Mouse (Mus musculus): ENCODE measurements at regions not wholly inside any gene's neighbourhood (a gene's known extent, or its start where the extent isn't known, plus 50 kb on each side); places are given as distances from the start of the nearest gene placed in this dataset.

DNA sequence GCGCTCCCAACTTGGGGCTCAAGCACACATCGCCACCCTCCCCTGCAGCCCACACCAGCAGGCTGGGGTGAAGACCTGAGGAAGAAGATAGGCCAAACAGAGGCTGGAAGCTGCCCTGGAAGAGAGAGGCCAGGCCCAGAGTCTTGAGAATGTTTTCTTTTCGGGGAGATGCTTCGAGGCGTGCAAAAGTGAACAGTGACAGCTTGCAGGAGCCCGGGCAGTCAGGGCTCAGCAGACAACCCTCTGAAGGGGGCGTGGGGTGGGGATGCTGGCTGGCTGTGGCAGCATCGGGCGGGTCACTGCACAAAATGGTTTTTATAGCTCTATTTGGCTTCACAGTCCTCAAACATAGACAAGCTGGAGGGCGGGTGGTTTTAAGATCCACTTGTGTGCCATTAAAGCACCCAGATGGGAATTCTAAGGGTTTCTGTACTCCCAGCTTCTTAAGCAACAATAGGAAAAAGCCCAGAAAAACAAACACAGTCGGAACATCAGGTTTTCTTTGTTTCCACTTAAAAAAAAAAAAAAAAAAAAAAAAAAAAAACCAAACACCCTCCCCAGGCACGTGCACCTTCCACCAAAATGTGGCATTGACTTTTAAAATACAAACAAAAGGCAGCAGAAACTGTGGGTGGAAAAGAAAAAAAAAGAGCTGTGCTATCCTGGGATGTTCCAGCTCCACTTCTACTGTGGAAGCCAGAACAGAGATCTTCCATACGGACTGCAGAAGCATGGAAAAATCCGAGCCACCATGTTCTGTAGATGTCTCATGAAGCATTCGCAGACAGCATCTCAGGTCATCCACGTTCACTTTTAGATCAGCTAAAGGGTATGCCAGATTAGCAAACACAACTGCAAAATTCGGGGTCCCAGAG, 123.5 kb downstream of the Ly86 start:
- ATAC-seq (ENCODE audit: extremely low read depth, insufficient number of reproducible peaks, low FRiP score, low TSS enrichment), result no peak
- Histone ChIP-seq H3K27me3 (replicated peaks) (no peaks in the 10 kb centered on the region), H3K36me3 (no peaks in the 10 kb centered on the region), H3K9me3 (no peaks in the 10 kb centered on the region), H3K4me3 (no peak overlapping the region), H3K27ac (replicated peaks) (peak overlapping the region; percentile 58), H3K4me1 (peaks cover 33% of the 10 kb centered on the region), H3K4me2 (peak overlapping the region; percentile 52), H3K9ac (peak overlapping the region; percentile 61)
- WGBS, result 47% methylated on average over 17 of the region's 17 CpGs

DNA sequence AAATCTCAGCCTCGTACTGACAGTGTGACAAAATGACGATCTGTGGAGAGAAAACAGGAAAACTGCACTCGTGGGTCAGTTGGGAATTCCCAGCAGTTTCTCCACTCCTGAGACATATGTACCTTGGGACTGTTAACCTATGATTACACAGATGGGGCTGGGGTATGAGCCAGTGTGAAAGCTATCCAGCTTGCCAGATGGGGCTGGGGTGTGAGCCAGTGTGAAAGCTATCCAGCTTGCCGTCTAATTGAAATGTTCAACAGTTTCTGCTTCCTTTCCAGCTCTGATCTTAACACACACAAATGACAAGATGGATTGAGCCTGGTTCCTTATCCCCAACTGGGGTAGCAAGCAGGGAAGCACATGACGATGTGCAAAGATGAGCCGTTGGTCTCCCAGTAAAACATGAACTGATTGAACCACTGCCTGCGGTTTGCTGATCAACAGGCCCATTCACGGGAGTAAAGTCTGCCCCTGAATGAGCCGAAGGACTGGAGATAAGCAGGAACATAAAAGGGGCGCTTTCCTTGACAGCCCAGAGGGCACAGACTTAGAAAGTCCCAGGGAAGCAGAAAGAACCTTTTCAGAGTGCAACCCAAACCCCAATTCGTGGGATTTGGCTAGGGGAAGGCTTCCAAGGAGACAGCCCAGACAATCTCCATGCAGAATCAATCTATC, 125.4 kb downstream of the Ly86 start:
- no peaks in the 10 kb centered on the region for H3K36me3 ChIP-seq
- WGBS, result 31% methylated on average over 11 of the region's 11 CpGs
- H3K4me1 ChIP-seq, result peaks cover 34% of the 10 kb centered on the region
- no peak overlapping the region for H3K27ac ChIP-seq (replicated peaks)
- H3K4me3 ChIP-seq, result no peak overlapping the region
- no peaks in the 10 kb centered on the region for H3K9me3 ChIP-seq
- no peaks in the 10 kb centered on the region for H3K27me3 ChIP-seq (replicated peaks)
- no peak overlapping the region for H3K4me2 ChIP-seq
- H3K9ac ChIP-seq, result no peak overlapping the region
- no peak for ATAC-seq (ENCODE audit: extremely low read depth, insufficient number of reproducible peaks, low FRiP score, low TSS enrichment)

DNA sequence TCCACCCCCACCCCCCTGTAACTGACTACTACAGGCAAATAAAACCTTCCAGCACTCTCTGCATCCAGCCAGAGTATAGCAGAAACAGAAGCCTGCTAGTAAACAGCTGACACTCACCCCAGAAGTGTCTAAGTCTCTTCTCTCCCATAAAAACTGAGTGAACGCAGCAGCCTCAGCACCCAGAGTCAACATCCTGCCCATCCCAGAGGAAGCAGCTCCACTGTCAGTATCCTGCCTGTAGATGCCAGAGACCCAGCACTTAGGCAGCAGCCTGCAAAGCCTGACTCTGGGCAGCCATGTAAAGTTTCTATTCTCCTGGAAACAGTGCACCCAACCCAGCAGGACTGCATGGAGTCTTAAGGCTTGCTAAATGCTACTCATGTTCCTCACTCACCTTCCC, 128.4 kb downstream of the Ly86 start:
- Histone ChIP-seq H3K4me1 (peaks cover 49% of the 10 kb centered on the region), H3K9me3 (no peaks in the 10 kb centered on the region), H3K27me3 (replicated peaks) (no peaks in the 10 kb centered on the region), H3K4me3 (no peak overlapping the region), H3K9ac (no peak overlapping the region), H3K27ac (replicated peaks) (no peak overlapping the region), H3K4me2 (no peak overlapping the region), H3K36me3 (no peaks in the 10 kb centered on the region)
- 64% methylated on average over 1 of the region's 1 CpGs for WGBS
- ATAC-seq (ENCODE audit: extremely low read depth, insufficient number of reproducible peaks, low FRiP score, low TSS enrichment), result no peak

DNA sequence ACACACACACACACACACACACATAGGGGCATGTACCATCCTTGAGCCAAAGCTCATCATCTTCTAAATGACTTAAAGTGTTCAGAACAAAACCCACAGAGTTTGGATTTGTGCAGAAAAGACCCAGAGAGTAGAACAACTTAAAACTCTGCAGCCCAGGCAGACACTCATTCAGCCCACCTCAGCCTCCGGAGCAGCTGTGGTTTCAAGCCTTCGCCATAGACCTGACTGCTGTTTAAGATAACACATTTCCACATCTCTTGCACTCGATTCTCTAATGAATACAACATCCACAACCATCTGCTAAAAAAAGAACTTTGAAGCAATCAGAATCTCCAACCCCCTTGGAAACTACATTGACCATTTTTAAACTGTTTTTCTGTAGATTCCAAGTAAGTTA, 130.8 kb downstream of the Ly86 start:
- 32% methylated on average over 3 of the region's 3 CpGs for WGBS
- Histone ChIP-seq H3K4me3 (no peak overlapping the region), H3K27ac (replicated peaks) (peak overlapping the region; percentile 44), H3K27me3 (replicated peaks) (no peaks in the 10 kb centered on the region), H3K9me3 (no peaks in the 10 kb centered on the region), H3K36me3 (no peaks in the 10 kb centered on the region), H3K4me1 (peaks cover 38% of the 10 kb centered on the region), H3K4me2 (0 out of 2 replicates have a peak overlapping the region, but pooled peaks have one; percentile 9), H3K9ac (no peak overlapping the region)
- no peak for ATAC-seq (ENCODE audit: extremely low read depth, insufficient number of reproducible peaks, low FRiP score, low TSS enrichment)

DNA sequence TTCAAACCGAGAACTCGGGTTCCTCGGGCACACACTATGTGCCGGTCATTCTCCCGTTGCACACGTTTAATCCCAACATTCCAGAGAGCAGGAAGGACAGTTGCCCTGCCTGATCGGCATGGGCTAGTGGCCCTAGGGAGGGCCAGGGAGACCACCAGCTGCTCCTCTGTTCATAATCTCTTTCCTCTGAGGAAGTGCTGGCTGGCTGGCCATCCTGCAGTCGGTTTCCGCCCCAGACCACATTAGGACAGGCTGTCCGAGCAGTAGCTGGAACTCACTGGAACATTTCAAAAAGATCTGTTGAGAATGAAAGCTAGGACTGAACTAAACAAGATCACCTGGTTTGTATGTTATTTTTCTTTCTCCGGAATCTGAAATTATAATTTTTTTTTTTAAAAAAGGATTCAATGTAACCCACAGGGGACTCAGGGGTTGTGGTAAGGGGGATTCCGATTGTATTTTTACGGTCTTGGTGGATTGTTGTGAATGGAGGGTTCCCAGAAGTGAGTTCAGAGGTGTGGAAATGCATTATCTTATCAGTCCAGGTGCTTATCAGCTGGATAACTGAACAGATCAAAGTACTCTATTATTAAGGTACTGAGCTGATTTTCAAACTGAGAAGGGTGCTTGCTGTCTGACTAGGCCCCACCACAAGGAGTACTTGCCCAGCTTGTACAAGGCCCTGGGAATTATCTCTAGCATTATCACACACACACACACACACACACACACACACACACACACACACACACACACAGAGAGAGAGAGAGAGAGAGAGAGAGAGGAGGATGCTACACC, 131.4 kb downstream of the Ly86 start:
- Histone ChIP-seq H3K27ac (replicated peaks) (peak overlapping the region; percentile 44), H3K27me3 (replicated peaks) (no peaks in the 10 kb centered on the region), H3K4me1 (peaks cover 37% of the 10 kb centered on the region), H3K4me3 (no peak overlapping the region), H3K9me3 (no peaks in the 10 kb centered on the region), H3K36me3 (no peaks in the 10 kb centered on the region), H3K4me2 (0 out of 2 replicates have a peak overlapping the region, but pooled peaks have one; percentile 9), H3K9ac (0 out of 2 replicates have a peak overlapping the region, but pooled peaks have one; percentile 24)
- whole genome bisulfite sequencing, result 34% methylated on average over 13 of the region's 13 CpGs
- no peak for ATAC-seq (ENCODE audit: extremely low read depth, insufficient number of reproducible peaks, low FRiP score, low TSS enrichment)

DNA sequence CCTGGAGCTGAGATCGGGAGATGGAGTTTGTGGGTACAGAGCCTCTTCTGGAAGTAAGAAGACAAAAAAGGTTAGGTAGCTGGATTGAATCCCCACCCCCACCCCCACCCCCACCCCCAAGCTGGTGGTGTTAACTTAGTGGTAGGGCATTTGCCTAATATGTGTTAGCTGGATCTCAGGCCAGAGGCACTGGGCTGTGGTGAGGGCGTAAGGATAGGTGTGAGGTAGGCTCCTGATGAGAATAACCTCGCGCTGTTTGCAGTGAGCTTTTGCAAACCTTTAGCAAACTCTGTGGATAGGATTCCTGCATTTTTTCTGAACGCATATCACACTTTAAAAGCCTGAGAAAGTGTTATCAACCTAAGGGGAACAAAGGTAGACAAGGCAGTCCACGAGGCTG, 132.3 kb downstream of the Ly86 start:
- peak overlapping the region; percentile 42 for H3K4me3 ChIP-seq
- H3K36me3 ChIP-seq, result no peaks in the 10 kb centered on the region
- H3K27ac ChIP-seq (replicated peaks), result peak overlapping the region; percentile 44
- no peaks in the 10 kb centered on the region for H3K9me3 ChIP-seq
- H3K4me1 ChIP-seq, result peaks cover 43% of the 10 kb centered on the region
- H3K27me3 ChIP-seq (replicated peaks), result no peaks in the 10 kb centered on the region
- 25% methylated on average over 6 of the region's 6 CpGs for WGBS
- peak overlapping the region; percentile 74 for H3K9ac ChIP-seq
- H3K4me2 ChIP-seq, result peak overlapping the region; percentile 68
- ATAC-seq (ENCODE audit: extremely low read depth, insufficient number of reproducible peaks, low FRiP score, low TSS enrichment), result no peak

DNA sequence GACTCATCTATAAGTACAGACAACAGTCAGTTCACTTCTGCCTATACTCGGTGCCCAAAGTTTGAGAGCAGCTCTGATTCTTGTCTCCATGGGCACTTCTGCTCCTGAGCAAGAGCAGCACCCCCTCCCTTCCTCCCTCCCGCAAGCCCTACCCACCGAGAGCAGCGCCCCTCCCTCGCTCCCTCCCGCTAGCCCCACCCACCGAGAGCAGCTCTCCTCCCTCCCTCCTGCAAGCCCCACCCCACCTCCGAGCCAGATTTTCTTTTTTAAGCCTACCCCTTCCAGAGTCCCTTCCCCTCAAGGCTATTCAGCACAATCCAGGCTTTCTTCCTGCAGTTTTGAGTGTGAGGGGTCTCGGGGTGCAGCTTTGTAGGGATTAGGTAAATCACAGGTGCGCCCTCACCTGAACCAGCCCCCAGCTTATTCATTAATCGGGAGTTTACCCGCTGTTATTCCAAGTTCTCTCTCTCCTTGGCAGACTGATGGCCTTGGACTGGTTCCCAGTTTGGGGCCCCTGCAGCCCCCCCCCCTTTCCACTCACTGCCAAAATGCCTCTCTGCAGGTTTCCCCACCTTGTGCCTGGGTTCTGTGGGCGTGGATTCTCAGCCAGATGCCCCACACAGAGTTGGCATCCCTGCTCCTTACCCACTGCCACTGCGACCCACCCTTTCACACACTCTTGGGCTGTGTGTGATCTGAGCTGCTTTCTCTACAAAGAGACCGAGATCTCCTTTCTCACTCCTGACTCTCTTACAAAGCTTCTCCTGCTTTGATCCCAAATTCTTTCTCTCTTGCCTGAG, 132.9 kb downstream of the Ly86 start:
- H3K36me3 ChIP-seq, result no peaks in the 10 kb centered on the region
- no peaks in the 10 kb centered on the region for H3K9me3 ChIP-seq
- WGBS, result 5% methylated on average over 15 of the region's 15 CpGs
- peak; percentile 48 for ATAC-seq (ENCODE audit: extremely low read depth, insufficient number of reproducible peaks, low FRiP score, low TSS enrichment)
- peak overlapping the region; percentile 42 for H3K4me3 ChIP-seq
- H3K27me3 ChIP-seq (replicated peaks), result no peaks in the 10 kb centered on the region
- peaks cover 48% of the 10 kb centered on the region for H3K4me1 ChIP-seq
- peak overlapping the region; percentile 44 for H3K27ac ChIP-seq (replicated peaks)
- H3K9ac ChIP-seq, result peak overlapping the region; percentile 74
- peak overlapping the region; percentile 68 for H3K4me2 ChIP-seq

DNA sequence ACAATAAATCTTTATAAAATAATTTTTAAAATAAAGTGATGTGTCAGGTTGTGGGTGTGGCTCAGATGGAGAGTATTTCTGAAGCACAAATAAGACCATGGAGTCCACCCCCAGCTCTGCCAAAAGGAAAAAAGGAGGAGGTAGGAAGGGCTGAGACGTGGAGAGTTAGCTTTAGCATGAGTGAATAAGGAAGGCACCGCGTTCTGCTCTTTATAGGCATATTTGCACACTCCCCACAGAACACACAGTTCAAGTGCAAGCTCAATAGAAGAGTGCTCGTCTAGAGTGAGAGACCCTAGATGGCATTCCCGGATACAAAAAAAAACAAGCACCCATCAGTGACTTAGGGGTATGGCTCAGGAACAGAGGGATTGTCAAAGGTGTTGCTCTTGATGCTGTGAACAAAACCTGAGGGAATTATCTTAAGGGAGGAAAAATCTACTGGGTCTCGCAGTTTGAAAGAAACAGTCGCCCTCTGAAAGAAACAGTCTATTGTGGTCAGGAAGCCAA, 134.2 kb downstream of the Ly86 start:
- Histone ChIP-seq H3K27ac (replicated peaks) (no peak overlapping the region), H3K9ac (no peak overlapping the region), H3K4me2 (no peak overlapping the region), H3K4me1 (peaks cover 56% of the 10 kb centered on the region), H3K36me3 (no peaks in the 10 kb centered on the region), H3K4me3 (no peak overlapping the region), H3K27me3 (replicated peaks) (no peaks in the 10 kb centered on the region), H3K9me3 (no peaks in the 10 kb centered on the region)
- 79% methylated on average over 7 of the region's 7 CpGs for WGBS
- ATAC-seq (ENCODE audit: extremely low read depth, insufficient number of reproducible peaks, low FRiP score, low TSS enrichment), result no peak

DNA sequence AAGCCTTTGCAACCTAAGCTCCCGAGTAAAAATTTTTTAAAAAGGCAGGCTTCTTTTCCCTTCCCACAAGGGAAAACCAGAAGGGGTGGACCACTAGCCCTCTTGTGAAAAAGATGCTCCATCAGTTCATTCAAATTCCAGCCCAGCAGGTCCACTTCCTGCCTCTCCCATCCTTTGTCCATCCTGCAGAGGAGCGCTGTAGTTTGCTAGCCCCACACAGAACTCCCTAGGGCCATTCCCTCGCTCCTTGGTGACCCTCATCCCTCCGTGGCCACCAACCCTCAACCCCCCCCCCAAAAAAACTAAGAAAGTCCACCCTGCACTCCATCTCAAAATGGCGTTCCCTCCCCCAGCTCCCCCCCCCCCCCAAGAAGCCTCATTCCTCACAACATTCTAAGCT, 136.5 kb downstream of the Ly86 start:
- no peak for ATAC-seq (ENCODE audit: extremely low read depth, insufficient number of reproducible peaks, low FRiP score, low TSS enrichment)
- WGBS, result 53% methylated on average over 5 of the region's 5 CpGs

DNA sequence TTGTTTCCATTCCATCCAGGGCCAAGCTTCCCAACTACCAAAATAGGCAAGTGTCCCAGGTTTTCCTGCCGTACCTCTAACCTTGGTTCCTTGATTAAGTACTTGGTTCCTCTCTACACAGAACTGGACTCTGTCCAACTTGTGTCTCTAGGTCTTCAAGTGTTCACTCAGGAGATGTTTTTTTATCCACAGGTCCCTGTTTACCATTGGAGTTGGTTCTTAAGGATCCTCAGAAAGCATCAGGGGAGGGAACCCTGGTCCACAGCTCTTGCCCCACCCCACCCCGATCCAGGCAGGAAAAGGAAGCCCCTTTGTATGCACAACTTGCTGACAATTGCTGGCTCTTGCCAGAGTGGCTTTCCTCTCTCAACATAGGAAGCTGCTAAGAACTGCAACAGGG, 137.0 kb downstream of the Ly86 start:
- Histone ChIP-seq H3K27ac (replicated peaks) (peak overlapping the region; percentile 90), H3K9ac (peak overlapping the region; percentile 44; the same call in 1 of the 2 replicates), H3K4me2 (peak overlapping the region; percentile 66; the same call in 1 of the 2 replicates), H3K9me3 (no peaks in the 10 kb centered on the region), H3K4me3 (no peak overlapping the region), H3K4me1 (peaks cover 41% of the 10 kb centered on the region), H3K36me3 (no peaks in the 10 kb centered on the region), H3K27me3 (replicated peaks) (no peaks in the 10 kb centered on the region)
- WGBS, result 26% methylated on average over 2 of the region's 2 CpGs
- no peak for ATAC-seq (ENCODE audit: extremely low read depth, insufficient number of reproducible peaks, low FRiP score, low TSS enrichment)

More for the DNA sequence above, 136.5 kb downstream of the Ly86 start:
- no peaks in the 10 kb centered on the region for H3K36me3 ChIP-seq
- no peak overlapping the region; the same call in 1 of the 2 replicates for H3K9ac ChIP-seq
- peaks cover 46% of the 10 kb centered on the region for H3K4me1 ChIP-seq
- no peaks in the 10 kb centered on the region for H3K27me3 ChIP-seq (replicated peaks)
- peak overlapping the region; percentile 90 for H3K27ac ChIP-seq (replicated peaks)
- H3K9me3 ChIP-seq, result no peaks in the 10 kb centered on the region
- no peak overlapping the region for H3K4me2 ChIP-seq
- H3K4me3 ChIP-seq, result no peak overlapping the region
